Mouse (Mus musculus): ENCODE results near the gene 1700017B05Rik.

- TF ChIP-seq ZNF384 (IDR thresholded peaks at IDR 0.05; ENCODE audit: low read depth, low read length): no peak
- no peak for TF ChIP-seq CHD2 (IDR thresholded peaks at IDR 0.05; ENCODE audit: low read depth, low read length)
- no peak for TF ChIP-seq HCFC1 (IDR thresholded peaks at IDR 0.05; ENCODE audit: borderline replicate concordance, insufficient read depth, low read length)
- TF ChIP-seq MAFK (IDR thresholded peaks at IDR 0.05; ENCODE audit: insufficient read depth, low read depth, low read length): no peak
Observed at GRCm38 (mm10) chr9:57244106-57244685, 18.2 kb downstream of the 1700017B05Rik start.
